Mouse (Mus musculus) hindbrain, embryonic 11.5 days (tissue): ENCODE data around the gene Rnf141. TPM values are rescaled to one million over a fixed set of nuclear protein-coding genes. Genes with fewer than 3 reads are reported as not detected.

Experiments
- ATAC-seq: fragments of 200-750 bp; cut with Nextera tagmentation; 2 replicates; pipeline ENCODE4 v1.8.0; 2017; ENCODE audit warnings: mild to moderate bottlenecking, moderate TSS enrichment, moderate library complexity; ENCODE audit not compliant: low FRiP score
- DNase-seq: peaks from one replicate; pipeline ENCODE4 v3.0.0-alpha.2; 2015; ENCODE audit warnings: low spot score
- H3K27ac ChIP-seq: fragments of 300-500 bp; sonication (generic); 2 replicates; pipeline ENCODE4 v1.5.1; 2014; ENCODE audit warnings: mild to moderate bottlenecking, low read depth, low read length
- H3K27me3 ChIP-seq: fragments of 300-500 bp; sonication (generic); 2 replicates; pipeline ENCODE4 v1.6.1; 2014; ENCODE audit warnings: mild to moderate bottlenecking, low read length, moderate library complexity, mixed read lengths; ENCODE audit not compliant: control insufficient read depth, insufficient read depth
- H3K36me3 ChIP-seq: fragments of 300-500 bp; sonication (generic); 2 replicates; pipeline ENCODE4 v1.6.1; 2014; ENCODE audit warnings: mild to moderate bottlenecking, low read length, moderate library complexity, mixed read lengths; ENCODE audit not compliant: control insufficient read depth, insufficient read depth
- H3K4me1 ChIP-seq: fragments of 300-500 bp; sonication (generic); replicated peaks from 2 replicates; pipeline ENCODE4 v1.6.1; 2014; ENCODE audit warnings: low read length, mixed read lengths; ENCODE audit not compliant: control insufficient read depth, insufficient read depth
- H3K4me2 ChIP-seq: fragments of 300-500 bp; sonication (generic); replicated peaks from 2 replicates; pipeline ENCODE4 v1.6.1; 2014; ENCODE audit warnings: mild to moderate bottlenecking, low read depth, low read length
- H3K4me3 ChIP-seq: fragments of 300-500 bp; sonication (generic); 2 replicates; pipeline ENCODE4 v1.5.1; 2014; ENCODE audit warnings: low read depth, low read length
- H3K9ac ChIP-seq: fragments of 300-500 bp; sonication (generic); 2 replicates; pipeline ENCODE4 v1.6.1; 2014; ENCODE audit warnings: low read depth, low read length
- H3K9me3 ChIP-seq: fragments of 300-500 bp; sonication (generic); 2 replicates; pipeline ENCODE4 v1.6.1; 2016; ENCODE audit warnings: low read length; ENCODE audit not compliant: control insufficient read depth
- WGBS: fragments of 180-500 bp; shearing (Covaris S2); extraction: QIAGEN DNeasy Blood & Tissue Kit; methylation state at CpG from one replicate; pipeline ENCODE4 v1.1.7; 2014; 5-methylcytosine and 5-hydroxymethylcytosine counted together
- polyA plus RNA-seq: library from polyadenylated mRNA; unstranded; fragments of >200 nt; fragmentation: Nextera tagmentation; extraction: Ambion mirVana; gene quantifications from 2 replicates; pipeline ENCODE4 v1.2.1, GENCODE M21; 2014

Gene Rnf141
- 28.2 and 29.0 TPM in 2 replicates for polyA plus RNA-seq

DNA sequence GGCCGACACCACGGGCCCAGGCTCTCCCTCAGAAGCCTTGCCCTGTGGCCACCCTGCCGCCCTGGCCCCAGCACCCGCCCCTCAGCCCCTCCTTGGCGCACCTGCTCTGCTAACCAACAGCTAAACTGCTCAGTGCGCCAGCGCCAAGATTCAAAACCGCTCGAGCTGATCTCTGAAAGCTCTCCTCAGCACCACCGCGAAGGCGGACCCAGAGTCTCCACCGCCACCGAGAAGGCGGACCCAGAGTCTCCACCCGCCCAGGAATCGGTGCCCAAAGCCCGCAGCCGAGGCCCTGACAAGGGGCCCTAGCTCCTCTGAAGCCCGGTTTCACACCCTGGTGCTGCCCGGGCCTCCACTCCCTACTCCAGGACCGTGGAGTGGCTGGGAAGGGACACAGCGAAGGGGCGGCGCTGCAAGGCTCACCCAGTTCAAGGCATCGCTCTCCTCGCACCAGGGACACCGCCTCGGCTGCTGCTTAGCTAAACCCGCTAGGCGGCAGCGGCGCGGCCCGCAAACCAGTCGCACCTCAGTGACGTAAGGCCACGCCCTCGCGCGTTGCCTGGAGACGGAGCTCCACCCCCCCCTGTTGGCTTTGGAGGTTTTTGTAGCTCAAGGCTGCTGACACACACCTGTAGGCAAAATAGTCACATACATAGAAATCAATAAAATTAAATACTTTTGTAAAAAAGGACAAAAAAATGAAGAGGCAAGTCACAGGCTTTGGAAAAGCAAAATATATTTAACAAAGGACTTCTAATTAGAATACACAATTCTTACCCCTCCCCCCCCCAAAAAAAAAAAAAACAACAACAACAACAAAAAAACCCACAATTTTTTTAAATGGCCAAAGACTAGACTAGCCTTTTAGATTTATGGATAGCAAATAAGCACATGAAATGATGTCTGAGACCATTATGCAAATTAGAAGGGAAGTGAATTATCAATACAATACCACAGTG is at the start of gene Rnf141:
Gene Rnf141 (minus strand): TSS at position 542 of the 959 bp plus-strand sequence.
- no peaks in the 10 kb centered on the region for H3K36me3 ChIP-seq
- peak within 1 kb of the TSS; percentile 77 for H3K4me3 ChIP-seq
- peak within 1 kb of the TSS; percentile 76 for H3K27ac ChIP-seq
- DNase-seq (peak; percentile 96), ATAC-seq (peak; percentile 96)
- no peaks in the 10 kb centered on the region for H3K4me1 ChIP-seq
- H3K9ac ChIP-seq: peak within 1 kb of the TSS; percentile 89
- H3K27me3 ChIP-seq: no peaks in the 10 kb centered on the region
- H3K9me3 ChIP-seq: no peaks in the 10 kb centered on the region
- peak within 1 kb of the TSS; percentile 87 for H3K4me2 ChIP-seq
- under 1% methylated on average over 41 of the region's 42 CpGs for WGBS

DNA sequence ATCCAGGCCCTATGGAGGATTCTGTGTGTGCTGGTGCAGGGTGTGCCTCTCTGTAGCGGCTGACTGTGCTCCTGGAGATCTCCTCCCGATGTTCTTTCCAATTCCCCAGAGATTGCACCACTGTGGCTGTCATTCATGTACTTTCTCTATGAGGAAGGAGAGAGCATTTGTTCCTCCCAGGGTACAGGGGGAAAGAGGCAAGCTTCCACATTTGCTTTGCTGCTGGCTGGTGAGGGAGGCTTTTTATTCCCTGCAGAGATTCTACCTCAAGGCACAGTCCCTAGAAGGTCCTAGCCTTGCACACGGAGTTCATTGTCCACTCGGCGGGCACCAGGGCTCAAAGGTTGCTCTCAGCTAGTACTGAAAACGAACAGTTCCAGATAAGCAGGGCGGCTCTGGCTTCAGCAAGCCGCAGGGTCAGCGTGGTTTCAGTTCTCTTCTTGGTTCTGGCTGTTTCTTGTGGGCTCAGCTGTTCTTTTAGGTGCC is 47.3 kb upstream of the Rnf141 start:
- H3K4me3 ChIP-seq: no peak overlapping the region
- H3K27ac ChIP-seq: no peak overlapping the region
- H3K4me2 ChIP-seq: no peak overlapping the region
- no peaks in the 10 kb centered on the region for H3K9me3 ChIP-seq
- no peaks in the 10 kb centered on the region for H3K4me1 ChIP-seq
- DNase-seq: no peak
- H3K9ac ChIP-seq: no peak overlapping the region
- H3K27me3 ChIP-seq: no peaks in the 10 kb centered on the region
- ATAC-seq: no peak
- 77% methylated on average over 9 of the region's 9 CpGs for WGBS
- no peaks in the 10 kb centered on the region for H3K36me3 ChIP-seq

DNA sequence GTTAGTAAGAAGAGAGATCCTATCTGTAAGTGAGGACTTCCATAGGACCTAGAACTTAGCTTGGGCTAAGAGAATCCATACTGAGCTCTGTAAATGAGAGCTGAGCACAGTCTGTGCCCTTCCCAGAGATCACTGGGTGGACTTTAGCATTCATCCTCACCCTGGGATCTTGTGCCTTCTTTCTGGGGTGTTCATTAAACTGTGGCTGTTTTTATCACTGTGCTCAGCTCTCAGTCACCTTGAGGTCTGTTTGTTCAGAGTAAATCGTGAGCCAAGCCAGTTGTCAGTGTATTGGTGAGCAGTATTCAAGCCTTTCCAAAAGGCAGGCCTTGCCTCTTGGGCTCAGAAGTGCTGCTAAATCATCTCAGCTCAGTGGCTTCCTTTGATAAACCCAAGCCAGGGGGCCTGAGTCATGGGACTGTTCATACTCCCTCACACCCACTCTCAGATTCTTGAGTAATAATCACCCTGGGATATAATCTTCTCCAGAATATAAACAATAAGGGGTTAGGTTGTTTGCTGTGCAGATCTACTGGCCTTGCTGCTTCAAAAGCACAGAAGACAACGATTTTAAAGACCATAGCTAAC is 37.6 kb upstream of the Rnf141 start:
- no peak overlapping the region for H3K4me3 ChIP-seq
- no peaks in the 10 kb centered on the region for H3K36me3 ChIP-seq
- H3K4me1 ChIP-seq: no peaks in the 10 kb centered on the region
- no peak overlapping the region for H3K27ac ChIP-seq
- H3K27me3 ChIP-seq: no peaks in the 10 kb centered on the region
- no peak overlapping the region for H3K9ac ChIP-seq
- WGBS: 84% methylated on average over 2 of the region's 2 CpGs
- H3K4me2 ChIP-seq: no peak overlapping the region
- DNase-seq (no peak), ATAC-seq (no peak)
- H3K9me3 ChIP-seq: no peaks in the 10 kb centered on the region

DNA sequence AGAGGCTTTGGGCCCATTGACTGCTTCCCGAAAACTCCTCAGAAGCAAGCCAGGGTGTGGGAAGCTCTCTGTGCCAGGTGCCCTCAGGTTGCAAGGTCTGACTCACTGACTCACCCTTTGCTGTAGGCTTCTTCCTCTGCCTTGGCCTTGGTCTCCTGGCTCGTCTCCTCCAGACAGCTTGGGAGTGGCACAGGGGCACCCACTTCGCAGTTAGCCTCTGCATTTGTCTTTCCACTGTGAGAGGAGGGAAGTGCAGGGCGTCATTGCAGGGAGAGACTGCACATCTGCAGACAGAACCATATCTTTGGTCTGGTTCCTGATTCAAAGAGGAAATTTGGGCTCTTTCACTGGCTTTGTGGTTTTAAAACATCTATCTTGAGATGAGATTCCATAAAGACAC is 33.8 kb upstream of the Rnf141 start:
- Histone ChIP-seq H3K4me1 (no peaks in the 10 kb centered on the region), H3K4me3 (no peak overlapping the region), H3K27ac (no peak overlapping the region), H3K9me3 (no peaks in the 10 kb centered on the region), H3K27me3 (no peaks in the 10 kb centered on the region), H3K36me3 (no peaks in the 10 kb centered on the region), H3K9ac (no peak overlapping the region), H3K4me2 (no peak overlapping the region)
- no peak for ATAC-seq
- WGBS: 89% methylated on average over 4 of the region's 4 CpGs
- no peak for DNase-seq

DNA sequence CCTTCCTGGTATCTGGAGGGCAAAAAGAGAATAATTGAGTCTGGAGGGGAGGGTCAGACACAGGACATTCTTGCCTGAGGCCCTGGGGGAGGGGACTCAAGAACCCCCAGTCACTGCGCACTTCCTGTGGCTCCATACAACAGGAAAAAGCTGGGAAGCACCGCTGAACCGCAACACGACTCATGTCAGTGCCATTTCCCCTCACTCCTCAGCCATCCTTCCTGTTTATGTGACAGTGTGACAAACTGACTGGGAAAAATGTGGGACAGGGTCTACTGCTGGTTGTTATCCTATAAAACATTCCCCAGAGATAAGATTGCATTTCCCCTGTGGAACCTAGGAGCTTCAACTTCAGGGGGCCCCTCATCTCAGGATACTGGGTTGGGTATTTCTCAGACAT is 32.7 kb upstream of the Rnf141 start:
- no peak overlapping the region for H3K9ac ChIP-seq
- no peaks in the 10 kb centered on the region for H3K27me3 ChIP-seq
- H3K4me3 ChIP-seq: no peak overlapping the region
- H3K4me2 ChIP-seq: no peak overlapping the region
- H3K36me3 ChIP-seq: no peaks in the 10 kb centered on the region
- no peak overlapping the region for H3K27ac ChIP-seq
- ATAC-seq (no peak), DNase-seq (no peak)
- WGBS: 91% methylated on average over 4 of the region's 4 CpGs
- H3K9me3 ChIP-seq: no peaks in the 10 kb centered on the region
- no peaks in the 10 kb centered on the region for H3K4me1 ChIP-seq

DNA sequence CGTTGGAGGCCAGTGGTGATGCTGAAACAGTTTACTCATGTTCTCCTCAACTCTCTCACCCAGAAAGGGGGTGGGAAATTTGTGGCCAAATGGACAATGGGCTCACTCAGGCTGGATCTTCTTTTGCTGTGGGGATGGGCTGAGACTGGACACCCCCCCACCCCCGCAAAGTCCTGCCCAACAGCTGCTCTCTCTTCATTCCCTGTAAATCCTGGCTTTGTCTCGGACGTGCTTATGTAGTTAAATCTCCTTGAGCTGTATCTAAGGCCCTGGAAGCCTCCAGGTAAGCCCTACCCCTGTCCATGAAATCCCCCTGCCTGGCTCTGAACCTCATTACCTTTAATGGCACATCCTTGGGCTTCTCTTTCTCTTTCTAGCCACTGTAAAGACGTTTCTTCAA is 24.6 kb upstream of the Rnf141 start:
- ATAC-seq: no peak
- H3K9ac ChIP-seq: no peak overlapping the region
- no peak for DNase-seq
- H3K27ac ChIP-seq: no peak overlapping the region
- H3K4me2 ChIP-seq: no peak overlapping the region
- H3K9me3 ChIP-seq: no peaks in the 10 kb centered on the region
- H3K27me3 ChIP-seq: no peaks in the 10 kb centered on the region
- 80% methylated on average over 5 of the region's 5 CpGs for WGBS
- no peaks in the 10 kb centered on the region for H3K4me1 ChIP-seq
- no peak overlapping the region for H3K4me3 ChIP-seq
- H3K36me3 ChIP-seq: no peaks in the 10 kb centered on the region

DNA sequence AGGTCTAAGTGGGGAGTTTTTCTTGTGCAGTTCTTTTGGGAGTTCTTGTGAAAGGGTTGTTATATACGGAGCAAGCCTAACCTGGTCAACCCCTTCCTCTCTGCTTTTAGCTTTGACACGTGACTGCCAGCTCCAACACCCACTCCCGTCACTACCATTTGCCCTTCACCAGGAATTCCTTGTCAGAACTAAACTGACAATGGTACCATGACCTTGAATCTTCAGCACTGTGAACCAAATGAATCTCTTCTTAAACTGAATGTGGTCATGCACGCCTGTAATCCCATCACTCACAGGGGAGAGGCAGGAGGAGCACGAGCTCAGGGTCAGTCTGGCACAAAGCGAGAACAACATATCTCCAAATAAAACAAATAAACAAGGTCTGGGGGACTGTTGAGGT is 22.9 kb upstream of the Rnf141 start:
- H3K27ac ChIP-seq: no peak overlapping the region
- H3K4me2 ChIP-seq: no peak overlapping the region
- no peaks in the 10 kb centered on the region for H3K9me3 ChIP-seq
- no peaks in the 10 kb centered on the region for H3K27me3 ChIP-seq
- no peak overlapping the region for H3K9ac ChIP-seq
- 85% methylated on average over 6 of the region's 6 CpGs for WGBS
- H3K4me3 ChIP-seq: no peak overlapping the region
- no peaks in the 10 kb centered on the region for H3K4me1 ChIP-seq
- ATAC-seq: no peak
- H3K36me3 ChIP-seq: no peaks in the 10 kb centered on the region
- DNase-seq: no peak

DNA sequence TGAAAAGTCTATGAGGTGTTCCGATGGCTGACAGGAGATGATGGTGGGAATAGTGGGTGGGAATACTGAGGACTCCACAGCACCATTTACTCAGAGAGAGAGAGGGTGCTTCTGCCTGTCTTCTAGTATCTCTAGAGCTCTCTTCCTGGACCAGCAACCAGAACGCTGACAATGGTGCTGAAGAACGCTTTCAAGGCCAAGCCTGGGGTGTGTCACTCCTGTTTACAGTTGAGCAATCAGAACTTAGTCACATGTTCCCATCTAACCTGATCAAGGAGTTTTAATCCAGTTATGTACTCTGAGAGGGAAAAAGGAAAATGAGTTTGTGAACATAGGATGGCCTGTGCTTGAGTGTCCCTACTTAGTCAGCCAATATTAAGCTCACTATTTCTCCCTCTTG is 21.8 kb upstream of the Rnf141 start:
- Histone ChIP-seq H3K27me3 (no peaks in the 10 kb centered on the region), H3K27ac (no peak overlapping the region), H3K36me3 (no peaks in the 10 kb centered on the region), H3K9me3 (no peaks in the 10 kb centered on the region), H3K4me1 (no peaks in the 10 kb centered on the region), H3K4me3 (no peak overlapping the region), H3K9ac (no peak overlapping the region), H3K4me2 (no peak overlapping the region)
- DNase-seq: no peak
- no peak for ATAC-seq
- WGBS: 91% methylated on average over 3 of the region's 3 CpGs
